Mouse (Mus musculus): ENCODE data around the gene Get4. TPM values are rescaled to one million over a fixed set of nuclear protein-coding genes. Genes with fewer than 3 reads are reported as not detected.

Get4 gene
- polyA plus RNA-seq, 1 experiment from 2014 or later: 112 TPM

DNA sequence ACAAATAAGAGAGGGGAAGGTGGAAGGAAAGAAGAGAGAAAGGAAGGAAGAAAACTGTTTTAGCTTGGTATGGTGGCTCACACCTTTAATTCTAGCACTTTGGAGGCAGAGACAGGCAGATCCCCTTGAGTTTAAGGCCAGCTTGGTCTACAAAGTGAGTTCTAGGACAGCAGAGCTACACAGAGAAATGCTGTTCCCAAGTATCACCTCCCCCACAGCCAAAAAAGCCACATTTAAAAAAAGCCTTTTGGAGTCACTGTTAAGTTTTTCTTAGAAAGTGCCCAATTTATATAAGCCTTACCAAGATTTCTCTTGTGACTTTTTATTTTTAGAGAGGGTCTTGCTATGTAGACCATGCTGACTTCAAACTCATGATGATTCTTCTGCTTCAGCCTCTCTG lies 37.8 kb upstream of the Get4 start:
- Histone ChIP-seq H3K36me3 (ENCODE audit: control insufficient read depth, insufficient read depth, low read length) (no peaks in the 10 kb centered on the region), H3K4me2 (replicated peaks; ENCODE audit: low read depth, low read length) (no peak overlapping the region), H3K27ac (ENCODE audit: low read depth, low read length) (no peak overlapping the region), H3K4me1 (replicated peaks; ENCODE audit: control insufficient read depth, insufficient read depth, low read length) (no peaks in the 10 kb centered on the region), H3K27me3 (ENCODE audit: control insufficient read depth, insufficient read depth, low read length) (no peaks in the 10 kb centered on the region), H3K9me3 (ENCODE audit: control insufficient read depth, low read length) (no peaks in the 10 kb centered on the region), H3K4me3 (ENCODE audit: low read depth, low read length) (no peak overlapping the region), H3K9ac (ENCODE audit: low read depth, low read length) (no peak overlapping the region)
- ATAC-seq (ENCODE audit: low FRiP score) (no peak), DNase-seq (ENCODE audit: low spot score) (no peak)

- WGBS: 94% methylated on average over 5 of the region's 5 CpGs
These were observed 36.9 kb upstream of the Get4 start for GRCm38 (mm10) chr5:139215184-139215583.

DNA sequence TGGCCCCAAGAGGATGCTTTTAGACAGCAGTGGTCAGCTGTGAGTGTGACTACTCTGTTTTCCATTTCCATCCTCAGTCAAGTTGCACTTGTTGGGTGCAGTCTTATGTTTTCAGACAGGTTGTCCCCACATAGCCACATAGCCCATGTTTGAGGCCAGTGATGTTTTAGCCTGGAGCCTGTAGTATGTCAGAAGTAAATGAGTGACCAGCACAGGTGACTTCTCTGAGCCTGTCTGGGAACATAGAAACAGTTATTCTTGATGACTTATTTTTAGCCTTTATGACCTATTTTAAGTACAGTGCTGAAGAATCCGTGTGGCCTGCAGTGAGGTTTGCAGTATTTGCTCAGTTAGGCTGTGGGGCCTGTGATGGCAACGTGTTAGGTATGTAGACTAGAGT lies 36.0 kb upstream of the Get4 start:
- ATAC-seq (ENCODE audit: low FRiP score) (no peak), DNase-seq (ENCODE audit: low spot score) (no peak)
- H3K4me3 ChIP-seq (ENCODE audit: low read depth, low read length): no peak overlapping the region
- 97% methylated on average over 2 of the region's 2 CpGs for WGBS
- H3K27me3 ChIP-seq (ENCODE audit: control insufficient read depth, insufficient read depth, low read length): no peaks in the 10 kb centered on the region
- no peaks in the 10 kb centered on the region for H3K4me1 ChIP-seq (replicated peaks; ENCODE audit: control insufficient read depth, insufficient read depth, low read length)
- no peaks in the 10 kb centered on the region for H3K36me3 ChIP-seq (ENCODE audit: control insufficient read depth, insufficient read depth, low read length)
- H3K27ac ChIP-seq (ENCODE audit: low read depth, low read length): no peak overlapping the region
- no peaks in the 10 kb centered on the region for H3K9me3 ChIP-seq (ENCODE audit: control insufficient read depth, low read length)
- H3K9ac ChIP-seq (ENCODE audit: low read depth, low read length): no peak overlapping the region
- no peak overlapping the region for H3K4me2 ChIP-seq (replicated peaks; ENCODE audit: low read depth, low read length)

More at GRCm38 (mm10) chr5:139215184-139215583, 36.9 kb upstream of the Get4 start:
- no peaks in the 10 kb centered on the region for H3K9me3 ChIP-seq (ENCODE audit: control insufficient read depth, low read length)
- no peak overlapping the region for H3K27ac ChIP-seq (ENCODE audit: low read depth, low read length)
- no peak overlapping the region for H3K4me3 ChIP-seq (ENCODE audit: low read depth, low read length)
- no peak overlapping the region for H3K9ac ChIP-seq (ENCODE audit: low read depth, low read length)
- no peaks in the 10 kb centered on the region for H3K36me3 ChIP-seq (ENCODE audit: control insufficient read depth, insufficient read depth, low read length)
- H3K4me1 ChIP-seq (replicated peaks; ENCODE audit: control insufficient read depth, insufficient read depth, low read length): no peaks in the 10 kb centered on the region
- H3K27me3 ChIP-seq (ENCODE audit: control insufficient read depth, insufficient read depth, low read length): no peaks in the 10 kb centered on the region
- no peak for ATAC-seq (ENCODE audit: low FRiP score)
- no peak overlapping the region for H3K4me2 ChIP-seq (replicated peaks; ENCODE audit: low read depth, low read length)
- DNase-seq (ENCODE audit: low spot score): no peak

GRCm38 (mm10) chr5:139216774-139217173 lies 35.4 kb upstream of the Get4 start:
- Histone ChIP-seq H3K27ac (ENCODE audit: low read depth, low read length) (no peak overlapping the region), H3K9ac (ENCODE audit: low read depth, low read length) (no peak overlapping the region), H3K27me3 (ENCODE audit: control insufficient read depth, insufficient read depth, low read length) (no peaks in the 10 kb centered on the region), H3K36me3 (ENCODE audit: control insufficient read depth, insufficient read depth, low read length) (no peaks in the 10 kb centered on the region), H3K4me1 (replicated peaks; ENCODE audit: control insufficient read depth, insufficient read depth, low read length) (no peaks in the 10 kb centered on the region), H3K4me3 (ENCODE audit: low read depth, low read length) (no peak overlapping the region), H3K4me2 (replicated peaks; ENCODE audit: low read depth, low read length) (no peak overlapping the region), H3K9me3 (ENCODE audit: control insufficient read depth, low read length) (no peaks in the 10 kb centered on the region)
- ATAC-seq (ENCODE audit: low FRiP score) (no peak), DNase-seq (ENCODE audit: low spot score) (no peak)
- 82% methylated on average over 3 of the region's 3 CpGs for WGBS

DNA sequence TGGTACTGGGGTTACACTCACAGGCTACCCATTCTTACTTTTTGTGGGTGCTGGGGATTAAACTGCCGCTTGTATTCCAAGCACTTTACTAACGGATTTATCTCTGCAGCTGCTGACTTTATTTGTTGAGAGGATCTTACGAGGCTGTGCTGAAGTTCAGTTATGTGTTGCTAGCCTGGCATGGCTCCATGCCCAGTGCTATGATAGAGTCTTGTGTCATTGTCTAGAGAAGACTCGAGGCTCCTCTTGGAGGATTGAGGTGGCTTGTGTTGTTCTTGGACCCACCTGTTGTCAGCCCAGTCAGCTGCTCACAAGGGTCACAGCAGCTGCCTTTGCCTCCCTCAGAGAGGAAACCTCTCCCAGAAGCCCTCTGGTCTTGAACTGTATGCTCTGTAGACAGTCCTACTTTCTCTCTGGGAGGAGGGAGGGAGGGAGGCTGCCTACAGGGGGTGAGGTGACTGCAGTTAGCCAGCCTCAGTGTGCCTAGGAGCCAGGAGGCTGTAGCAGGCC lies 32.1 kb upstream of the Get4 start:
- H3K9me3 ChIP-seq (ENCODE audit: control insufficient read depth, low read length): no peaks in the 10 kb centered on the region
- no peak overlapping the region for H3K4me2 ChIP-seq (replicated peaks; ENCODE audit: low read depth, low read length)
- ATAC-seq (ENCODE audit: low FRiP score) (no peak), DNase-seq (ENCODE audit: low spot score) (no peak)
- 90% methylated on average over 4 of the region's 4 CpGs for WGBS
- no peak overlapping the region for H3K27ac ChIP-seq (ENCODE audit: low read depth, low read length)
- H3K9ac ChIP-seq (ENCODE audit: low read depth, low read length): no peak overlapping the region
- no peaks in the 10 kb centered on the region for H3K36me3 ChIP-seq (ENCODE audit: control insufficient read depth, insufficient read depth, low read length)
- H3K27me3 ChIP-seq (ENCODE audit: control insufficient read depth, insufficient read depth, low read length): no peaks in the 10 kb centered on the region
- no peaks in the 10 kb centered on the region for H3K4me1 ChIP-seq (replicated peaks; ENCODE audit: control insufficient read depth, insufficient read depth, low read length)
- no peak overlapping the region for H3K4me3 ChIP-seq (ENCODE audit: low read depth, low read length)

DNA sequence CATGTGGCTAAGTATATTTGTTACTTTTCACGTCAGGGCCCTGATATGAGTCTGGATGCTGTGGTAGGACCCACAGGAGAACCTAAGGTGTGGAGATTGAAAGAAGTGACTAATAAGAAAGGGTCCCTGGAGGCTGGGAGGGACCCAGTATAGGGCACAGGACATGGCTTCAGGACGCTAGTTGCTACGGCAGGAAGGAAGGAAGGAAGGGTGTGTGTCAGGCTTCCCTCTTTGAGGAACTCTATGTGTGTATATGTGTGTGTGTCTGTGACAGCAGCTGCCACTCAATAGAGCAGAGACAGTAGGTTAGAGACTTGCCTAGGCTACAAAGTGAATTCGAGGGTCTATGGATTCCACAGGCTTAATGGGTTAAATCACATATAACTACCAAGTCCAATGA lies 31.5 kb upstream of the Get4 start:
- no peaks in the 10 kb centered on the region for H3K36me3 ChIP-seq (ENCODE audit: control insufficient read depth, insufficient read depth, low read length)
- no peak for DNase-seq (ENCODE audit: low spot score)

DNA sequence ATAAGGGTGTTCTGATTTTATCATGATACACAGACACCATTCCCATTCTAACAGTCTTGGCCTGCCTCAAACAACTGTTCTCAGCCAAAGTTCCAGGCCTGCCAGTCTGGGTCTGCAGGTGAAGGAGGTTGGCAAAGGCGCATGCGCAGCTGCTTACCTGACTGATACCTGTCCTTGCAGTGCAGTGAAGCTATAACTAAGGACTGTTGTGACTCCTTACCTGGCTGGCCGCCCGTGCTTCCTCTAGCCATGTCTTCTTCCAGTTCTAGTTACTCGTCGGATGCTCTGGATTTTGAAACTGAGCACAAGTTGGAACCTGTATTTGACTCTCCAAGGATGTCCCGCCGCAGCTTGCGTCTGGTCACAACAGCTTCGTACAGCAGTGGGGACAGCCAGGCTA lies 28.8 kb upstream of the Get4 start:
- Histone ChIP-seq H3K4me1 (replicated peaks; ENCODE audit: control insufficient read depth, insufficient read depth, low read length) (no peaks in the 10 kb centered on the region), H3K27me3 (ENCODE audit: control insufficient read depth, insufficient read depth, low read length) (no peaks in the 10 kb centered on the region), H3K9ac (ENCODE audit: low read depth, low read length) (no peak overlapping the region), H3K9me3 (ENCODE audit: control insufficient read depth, low read length) (no peaks in the 10 kb centered on the region), H3K4me3 (ENCODE audit: low read depth, low read length) (no peak overlapping the region), H3K4me2 (replicated peaks; ENCODE audit: low read depth, low read length) (no peak overlapping the region), H3K27ac (ENCODE audit: low read depth, low read length) (no peak overlapping the region), H3K36me3 (ENCODE audit: control insufficient read depth, insufficient read depth, low read length) (peaks cover 10% of the 10 kb centered on the region)
- 97% methylated on average over 10 of the region's 10 CpGs for WGBS
- DNase-seq (ENCODE audit: low spot score) (no peak), ATAC-seq (ENCODE audit: low FRiP score) (no peak)

More for the DNA sequence above, 31.5 kb upstream of the Get4 start:
- H3K9me3 ChIP-seq (ENCODE audit: control insufficient read depth, low read length): no peaks in the 10 kb centered on the region
- no peak overlapping the region for H3K27ac ChIP-seq (ENCODE audit: low read depth, low read length)
- ATAC-seq (ENCODE audit: low FRiP score): no peak
- H3K4me2 ChIP-seq (replicated peaks; ENCODE audit: low read depth, low read length): no peak overlapping the region
- H3K9ac ChIP-seq (ENCODE audit: low read depth, low read length): no peak overlapping the region
- H3K4me3 ChIP-seq (ENCODE audit: low read depth, low read length): no peak overlapping the region
- 90% methylated on average over 4 of the region's 4 CpGs for WGBS
- no peaks in the 10 kb centered on the region for H3K4me1 ChIP-seq (replicated peaks; ENCODE audit: control insufficient read depth, insufficient read depth, low read length)
- H3K27me3 ChIP-seq (ENCODE audit: control insufficient read depth, insufficient read depth, low read length): no peaks in the 10 kb centered on the region

- Histone ChIP-seq H3K9me3 (ENCODE audit: control insufficient read depth, low read length) (no peaks in the 10 kb centered on the region), H3K4me3 (ENCODE audit: low read depth, low read length) (no peak overlapping the region), H3K4me1 (replicated peaks; ENCODE audit: control insufficient read depth, insufficient read depth, low read length) (no peaks in the 10 kb centered on the region), H3K9ac (ENCODE audit: low read depth, low read length) (no peak overlapping the region), H3K27me3 (ENCODE audit: control insufficient read depth, insufficient read depth, low read length) (no peaks in the 10 kb centered on the region), H3K36me3 (ENCODE audit: control insufficient read depth, insufficient read depth, low read length) (peaks cover 17% of the 10 kb centered on the region), H3K27ac (ENCODE audit: low read depth, low read length) (no peak overlapping the region), H3K4me2 (replicated peaks; ENCODE audit: low read depth, low read length) (no peak overlapping the region)
- DNase-seq (ENCODE audit: low spot score) (no peak), ATAC-seq (ENCODE audit: low FRiP score) (no peak)
- 95% methylated on average over 4 of the region's 4 CpGs for WGBS
These were observed 24.9 kb upstream of the Get4 start for GRCm38 (mm10) chr5:139227236-139227635.

GRCm38 (mm10) chr5:139227645-139228044 lies 24.5 kb upstream of the Get4 start:
- Histone ChIP-seq H3K4me1 (replicated peaks; ENCODE audit: control insufficient read depth, insufficient read depth, low read length) (no peaks in the 10 kb centered on the region), H3K27me3 (ENCODE audit: control insufficient read depth, insufficient read depth, low read length) (no peaks in the 10 kb centered on the region)

More at GRCm38 (mm10) chr5:139227645-139228044, 24.5 kb upstream of the Get4 start:
- 95% methylated on average over 2 of the region's 2 CpGs for WGBS
- no peak overlapping the region for H3K27ac ChIP-seq (ENCODE audit: low read depth, low read length)
- no peak overlapping the region for H3K4me2 ChIP-seq (replicated peaks; ENCODE audit: low read depth, low read length)
- H3K9ac ChIP-seq (ENCODE audit: low read depth, low read length): no peak overlapping the region
- H3K36me3 ChIP-seq (ENCODE audit: control insufficient read depth, insufficient read depth, low read length): peaks cover 17% of the 10 kb centered on the region
- H3K4me3 ChIP-seq (ENCODE audit: low read depth, low read length): no peak overlapping the region
- no peak for DNase-seq (ENCODE audit: low spot score)
- no peak for ATAC-seq (ENCODE audit: low FRiP score)
- H3K9me3 ChIP-seq (ENCODE audit: control insufficient read depth, low read length): no peaks in the 10 kb centered on the region

Measured in hindbrain, embryonic 11.5 days (tissue).